Mouse (Mus musculus): ENCODE measurements around the gene Trib3. TPM values are rescaled to one million over a fixed set of nuclear protein-coding genes. Genes with fewer than 3 reads are reported as not detected.

Trib3 gene
- polyA plus RNA-seq, 1 experiment from 2014 or later = 0.85 TPM

DNA sequence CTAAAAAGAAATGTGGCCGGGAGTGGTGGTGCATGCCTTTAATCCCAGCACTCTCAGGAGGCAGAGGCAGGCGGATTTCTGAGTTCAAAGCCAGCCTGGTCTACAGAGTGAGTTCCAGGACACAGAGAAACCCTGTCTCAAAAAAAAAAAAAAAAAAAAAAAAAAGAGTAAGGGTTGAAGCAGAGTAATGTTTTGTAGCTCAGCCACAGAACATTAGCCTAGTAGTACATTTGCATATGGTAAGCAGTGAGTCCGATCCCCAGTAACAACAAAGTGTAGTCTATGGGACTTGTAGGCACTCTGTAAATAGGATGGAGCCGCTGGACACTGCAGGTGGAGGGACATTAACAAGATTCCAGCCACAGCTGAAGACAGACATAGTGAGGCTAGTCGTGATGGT, 1.1 kb upstream of the Trib3 start:
- no peaks in the 10 kb centered on the region for H3K9me3 ChIP-seq
- H3K27ac ChIP-seq (replicated peaks) = no peak overlapping the region
- H3K9ac ChIP-seq (replicated peaks) = no peak overlapping the region
- peaks cover 15% of the 10 kb centered on the region for H3K4me1 ChIP-seq
- no peak overlapping the region for H3K4me3 ChIP-seq
- H3K4me2 ChIP-seq (replicated peaks) = no peak overlapping the region
- WGBS = 67% methylated on average over 5 of the region's 5 CpGs
- no peaks in the 10 kb centered on the region for H3K36me3 ChIP-seq
- H3K27me3 ChIP-seq = 0 out of 2 replicates have a peak, but pooled peaks cover 6% of the 10 kb centered on the region
- ATAC-seq (replicated peaks) = no peak

DNA sequence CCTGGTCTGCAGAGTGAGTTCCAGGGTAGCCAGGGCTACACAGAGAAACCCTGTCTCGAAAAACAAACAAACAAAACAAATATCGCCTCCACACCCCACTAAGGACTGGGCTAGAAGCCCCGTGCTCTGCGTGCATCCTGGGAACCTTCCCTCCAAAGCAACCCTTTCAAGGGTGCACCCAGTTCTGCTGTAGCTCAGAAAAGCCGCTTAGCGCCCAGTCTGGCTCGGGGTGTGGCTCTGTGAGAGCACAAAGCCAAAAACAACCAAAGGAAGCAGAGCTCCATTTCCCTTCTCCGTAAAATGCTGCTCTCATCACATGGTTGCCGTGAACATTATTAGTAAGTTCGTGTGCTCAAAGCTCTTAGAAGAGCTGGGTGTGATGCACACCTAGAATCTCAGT, 529 bp upstream of the Trib3 start:
- 0 out of 2 replicates have a peak, but pooled peaks cover 6% of the 10 kb centered on the region for H3K27me3 ChIP-seq
- peak overlapping the region; percentile 41 for H3K9ac ChIP-seq (replicated peaks)
- peak overlapping the region; percentile 84 for H3K4me2 ChIP-seq (replicated peaks)
- H3K4me1 ChIP-seq = peaks cover 15% of the 10 kb centered on the region
- 0 out of 2 replicates have a peak, but pooled peaks have one; percentile 23 for ATAC-seq (replicated peaks)
- H3K36me3 ChIP-seq = no peaks in the 10 kb centered on the region
- no peaks in the 10 kb centered on the region for H3K9me3 ChIP-seq
- H3K27ac ChIP-seq (replicated peaks) = no peak overlapping the region
- peak overlapping the region; percentile 56 for H3K4me3 ChIP-seq
- WGBS = 10% methylated on average over 10 of the region's 10 CpGs

DNA sequence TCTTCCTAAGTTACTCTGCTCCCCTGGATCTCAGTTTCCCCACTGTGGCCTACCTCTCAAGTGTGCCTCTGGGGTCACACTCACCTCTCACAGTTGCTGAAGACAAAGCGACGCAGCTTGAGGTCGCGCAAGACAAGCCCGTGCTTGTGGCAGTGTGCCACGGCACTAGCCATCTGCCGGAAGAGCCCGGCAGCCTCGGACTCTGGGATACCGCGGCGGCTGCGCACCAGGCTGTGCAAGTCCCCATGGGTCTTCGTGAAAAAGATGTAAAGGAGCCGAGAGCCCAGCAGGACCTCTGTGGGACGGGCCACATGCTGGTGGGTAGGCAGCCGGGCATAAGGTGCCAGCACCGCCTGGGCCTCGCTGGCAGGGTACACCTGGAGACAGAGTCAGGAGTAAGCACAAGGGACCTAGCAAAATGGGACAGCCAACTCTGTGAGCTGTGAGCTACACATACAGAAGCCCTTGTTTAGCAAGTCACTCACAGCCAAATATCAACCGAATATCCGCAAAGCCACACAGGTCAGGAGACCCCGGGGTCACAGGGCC, 4.1 kb downstream of the Trib3 start:
- ATAC-seq (replicated peaks) = no peak
- H3K4me2 ChIP-seq (replicated peaks) = no peak overlapping the region
- peaks cover 15% of the 10 kb centered on the region for H3K4me1 ChIP-seq
- no peaks in the 10 kb centered on the region for H3K27me3 ChIP-seq
- H3K27ac ChIP-seq (replicated peaks) = no peak overlapping the region
- H3K36me3 ChIP-seq = no peaks in the 10 kb centered on the region
- H3K9me3 ChIP-seq = no peaks in the 10 kb centered on the region
- H3K9ac ChIP-seq (replicated peaks) = no peak overlapping the region
- no peak overlapping the region for H3K4me3 ChIP-seq
- WGBS = 86% methylated on average over 22 of the region's 22 CpGs

DNA sequence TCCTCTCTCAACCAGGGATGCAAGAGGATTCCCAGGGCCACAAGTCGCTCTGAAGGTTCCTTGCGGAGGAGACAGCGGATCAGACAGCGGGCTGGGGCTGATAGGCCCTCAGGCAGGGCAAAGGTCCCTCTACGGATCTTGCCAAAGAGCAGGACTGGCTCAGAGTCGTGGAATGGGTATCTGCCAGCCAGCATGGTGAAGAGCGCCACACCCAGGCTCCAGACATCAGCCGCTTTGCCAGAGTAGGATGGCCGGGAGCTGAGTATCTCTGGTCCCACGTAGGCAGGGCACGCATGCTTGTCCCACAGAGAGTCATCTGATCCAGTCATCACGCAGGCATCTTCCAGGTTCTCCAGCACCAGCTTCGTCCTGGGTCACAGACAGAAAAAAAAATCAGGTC, 5.5 kb downstream of the Trib3 start:
- Histone ChIP-seq H3K9me3 (no peaks in the 10 kb centered on the region), H3K27ac (replicated peaks) (no peak overlapping the region), H3K27me3 (no peaks in the 10 kb centered on the region), H3K4me2 (replicated peaks) (no peak overlapping the region), H3K36me3 (no peaks in the 10 kb centered on the region), H3K4me1 (peaks cover 3% of the 10 kb centered on the region; the same call in 1 of the 2 replicates), H3K9ac (replicated peaks) (no peak overlapping the region), H3K4me3 (no peak overlapping the region)
- no peak for ATAC-seq (replicated peaks)
- WGBS = 83% methylated on average over 13 of the region's 13 CpGs

DNA sequence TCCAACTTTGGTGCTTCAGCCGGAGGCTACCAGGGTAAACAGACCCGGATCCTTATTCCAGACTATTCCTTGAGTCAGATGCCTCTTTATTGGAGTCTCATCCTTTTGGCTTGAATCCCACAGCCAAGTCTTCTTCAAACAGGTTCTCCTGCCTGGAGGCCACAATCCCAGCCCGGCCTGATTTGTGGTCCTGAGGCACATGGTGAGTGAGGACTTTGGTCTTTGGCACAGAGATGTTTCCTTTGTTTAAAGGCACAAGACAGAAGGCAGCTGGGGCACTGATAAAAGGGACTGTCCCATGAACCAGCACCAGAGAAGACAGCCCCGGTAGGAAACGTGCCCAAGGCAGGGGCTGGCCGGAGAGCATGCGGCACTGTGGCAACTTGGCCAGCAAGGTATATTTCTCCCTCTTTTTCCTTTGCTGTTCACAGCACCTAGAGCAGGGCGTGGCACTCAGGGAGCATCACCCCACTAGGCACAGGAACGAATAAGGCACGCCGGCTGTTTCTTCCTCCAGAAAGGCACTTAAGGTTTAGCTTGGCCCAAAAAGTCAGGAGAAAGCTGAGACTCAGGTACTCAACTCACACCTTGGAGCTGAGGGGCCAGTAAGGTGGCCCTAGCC, 6.1 kb downstream of the Trib3 start:
- no peak for ATAC-seq (replicated peaks)
- Histone ChIP-seq H3K4me1 (no peaks in the 10 kb centered on the region), H3K36me3 (no peaks in the 10 kb centered on the region), H3K27ac (replicated peaks) (no peak overlapping the region), H3K9ac (replicated peaks) (no peak overlapping the region), H3K27me3 (no peaks in the 10 kb centered on the region), H3K4me3 (no peak overlapping the region), H3K9me3 (no peaks in the 10 kb centered on the region), H3K4me2 (replicated peaks) (no peak overlapping the region)
- WGBS = 87% methylated on average over 11 of the region's 11 CpGs

DNA sequence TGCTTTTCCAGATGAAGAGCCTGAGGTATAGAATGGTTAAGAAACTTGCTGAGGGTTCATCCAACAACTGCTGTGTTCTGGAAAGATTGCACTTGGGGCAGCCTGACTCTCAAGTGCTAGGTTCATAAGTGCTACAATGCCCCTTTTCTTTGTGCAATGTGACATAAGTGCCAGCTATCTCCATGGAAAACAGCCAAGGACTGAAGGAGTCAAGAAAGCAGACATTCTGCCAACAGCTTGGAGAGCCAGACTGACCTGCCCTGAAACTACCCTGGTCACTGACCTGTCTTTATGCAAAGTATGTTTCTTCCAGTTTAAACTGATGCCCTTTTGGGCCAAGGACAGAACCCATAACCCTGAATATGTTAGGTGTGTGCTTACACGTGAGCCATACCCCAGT, 7.0 kb downstream of the Trib3 start:
- H3K36me3 ChIP-seq = no peaks in the 10 kb centered on the region
- H3K9ac ChIP-seq (replicated peaks) = no peak overlapping the region
- no peaks in the 10 kb centered on the region for H3K9me3 ChIP-seq
- 71% methylated on average over 1 of the region's 1 CpGs for WGBS
- H3K4me1 ChIP-seq = no peaks in the 10 kb centered on the region
- H3K4me2 ChIP-seq (replicated peaks) = no peak overlapping the region
- no peak overlapping the region for H3K4me3 ChIP-seq
- ATAC-seq (replicated peaks) = no peak
- no peak overlapping the region for H3K27ac ChIP-seq (replicated peaks)
- H3K27me3 ChIP-seq = no peaks in the 10 kb centered on the region

DNA sequence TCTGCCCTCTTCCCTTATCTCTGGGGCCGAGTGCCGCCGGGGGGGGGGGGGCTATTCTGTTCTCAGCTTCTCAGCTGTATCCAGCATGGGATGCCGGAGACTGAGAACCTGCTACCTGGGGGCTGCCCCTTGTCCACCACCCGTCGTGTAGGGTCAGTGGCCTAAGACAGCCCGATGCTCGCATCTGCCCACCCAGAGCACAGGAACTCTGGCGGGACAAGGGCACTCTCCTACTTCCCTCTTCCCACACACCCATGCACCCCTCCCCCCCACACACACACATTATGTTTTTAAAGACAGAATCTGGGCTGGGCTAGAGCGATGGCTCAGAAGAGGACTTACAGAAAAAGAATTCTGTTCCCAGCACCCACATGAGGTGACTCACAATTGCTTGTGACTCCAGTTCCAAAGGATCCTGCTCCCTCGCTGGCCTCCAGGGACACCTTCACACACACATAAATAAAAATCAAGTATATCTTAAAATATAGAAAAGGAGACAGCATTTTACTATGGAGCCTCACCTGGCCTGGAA, 8.5 kb downstream of the Trib3 start:
- Histone ChIP-seq H3K27me3 (no peaks in the 10 kb centered on the region), H3K4me3 (no peak overlapping the region), H3K9ac (replicated peaks) (no peak overlapping the region), H3K4me2 (replicated peaks) (no peak overlapping the region), H3K9me3 (no peaks in the 10 kb centered on the region), H3K36me3 (no peaks in the 10 kb centered on the region), H3K4me1 (peaks cover 14% of the 10 kb centered on the region), H3K27ac (replicated peaks) (no peak overlapping the region)
- no peak for ATAC-seq (replicated peaks)
- WGBS = 60% methylated on average over 10 of the region's 11 CpGs

DNA sequence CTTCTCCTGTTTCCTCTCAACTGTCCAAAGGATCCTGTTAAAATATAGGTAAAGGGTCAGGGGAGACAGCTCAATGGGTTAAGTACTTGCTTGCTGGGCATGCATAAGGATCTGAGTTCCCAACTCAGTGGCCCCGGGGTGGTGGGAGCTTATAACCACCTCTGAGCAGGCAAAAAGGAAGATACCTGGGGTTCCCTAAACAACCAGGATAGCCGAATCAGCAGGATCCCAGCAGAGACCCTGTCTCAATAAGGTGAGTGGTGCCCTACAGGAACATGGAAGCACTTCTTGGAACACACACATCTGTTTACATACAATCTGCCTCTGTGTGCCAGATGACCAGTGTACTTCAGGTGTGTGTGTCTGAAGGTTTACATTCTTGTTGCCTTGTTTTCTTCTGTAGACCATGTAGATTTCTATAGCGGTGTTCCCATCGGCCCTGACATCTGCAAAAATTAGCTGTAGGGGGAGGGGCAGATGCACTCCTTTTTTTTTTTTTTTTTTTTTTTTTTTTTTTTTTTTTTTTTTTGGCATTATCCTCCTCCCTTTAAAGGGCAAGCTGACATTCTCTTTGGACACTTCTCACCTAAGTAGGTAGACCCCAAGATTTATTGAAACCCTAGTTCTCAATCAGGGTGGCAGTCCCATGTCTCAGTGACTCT, 10.4 kb downstream of the Trib3 start:
- Histone ChIP-seq H3K4me2 (replicated peaks) (no peak overlapping the region), H3K27ac (replicated peaks) (no peak overlapping the region), H3K4me1 (peaks cover 20% of the 10 kb centered on the region), H3K27me3 (no peaks in the 10 kb centered on the region), H3K36me3 (peaks cover 8% of the 10 kb centered on the region; the same call in 1 of the 2 replicates), H3K4me3 (no peak overlapping the region), H3K9me3 (no peaks in the 10 kb centered on the region), H3K9ac (replicated peaks) (no peak overlapping the region)
- 78% methylated on average over 4 of the region's 4 CpGs for WGBS
- no peak for ATAC-seq (replicated peaks)

DNA sequence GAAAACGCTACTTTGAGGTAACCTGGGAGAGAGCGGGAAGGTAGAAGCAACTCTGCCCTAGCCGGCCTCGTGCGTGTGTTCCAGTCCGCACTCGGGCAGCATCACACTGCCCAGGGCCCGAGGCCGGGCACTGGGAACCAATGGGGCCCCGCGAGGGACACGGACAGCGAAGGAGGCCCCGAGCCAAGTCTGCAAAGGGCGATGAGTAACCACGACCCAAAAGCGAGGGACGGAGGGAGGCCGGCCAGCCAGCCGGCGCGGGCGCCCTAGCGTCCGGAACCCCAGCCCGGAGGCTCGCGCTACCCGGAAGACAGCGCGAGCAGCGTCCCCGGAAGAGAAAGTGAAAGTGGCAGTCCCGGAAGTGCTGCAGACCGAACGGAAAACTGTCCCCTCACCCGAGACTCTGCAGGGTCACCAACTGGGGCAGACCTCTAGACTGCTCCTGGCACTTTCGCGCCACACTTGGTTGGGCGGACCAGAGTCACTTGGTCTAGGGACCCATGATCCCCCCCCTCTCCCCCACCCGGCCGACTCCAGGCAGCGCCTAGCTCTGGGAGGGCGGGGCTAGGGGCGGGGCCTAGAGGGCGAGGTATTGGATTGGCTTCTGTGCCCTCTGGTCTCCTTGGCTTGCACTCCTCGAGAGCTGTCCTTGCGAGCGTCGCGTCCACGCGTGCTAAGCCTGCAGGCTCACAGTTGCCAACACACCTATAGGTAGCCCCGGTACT, 11.6 kb downstream of the Trib3 start, which contains the start of gene Rbck1:
Gene Rbck1, minus strand, starts transcription at position 553 of the 725 bp plus-strand sequence.
- Histone ChIP-seq H3K4me2 (replicated peaks) (peak within 1 kb of the TSS; percentile 71), H3K4me3 (peak within 1 kb of the TSS; percentile 79), H3K9me3 (no peaks in the 10 kb centered on the region), H3K27ac (replicated peaks) (peak within 1 kb of the TSS; percentile 84), H3K4me1 (peaks cover 20% of the 10 kb centered on the region), H3K9ac (replicated peaks) (peak within 1 kb of the TSS; percentile 94), H3K36me3 (peaks cover 12% of the 10 kb centered on the region), H3K27me3 (no peaks in the 10 kb centered on the region)
- peak; percentile 94 for ATAC-seq (replicated peaks)
- under 1% methylated on average over 54 of the region's 54 CpGs for WGBS

DNA sequence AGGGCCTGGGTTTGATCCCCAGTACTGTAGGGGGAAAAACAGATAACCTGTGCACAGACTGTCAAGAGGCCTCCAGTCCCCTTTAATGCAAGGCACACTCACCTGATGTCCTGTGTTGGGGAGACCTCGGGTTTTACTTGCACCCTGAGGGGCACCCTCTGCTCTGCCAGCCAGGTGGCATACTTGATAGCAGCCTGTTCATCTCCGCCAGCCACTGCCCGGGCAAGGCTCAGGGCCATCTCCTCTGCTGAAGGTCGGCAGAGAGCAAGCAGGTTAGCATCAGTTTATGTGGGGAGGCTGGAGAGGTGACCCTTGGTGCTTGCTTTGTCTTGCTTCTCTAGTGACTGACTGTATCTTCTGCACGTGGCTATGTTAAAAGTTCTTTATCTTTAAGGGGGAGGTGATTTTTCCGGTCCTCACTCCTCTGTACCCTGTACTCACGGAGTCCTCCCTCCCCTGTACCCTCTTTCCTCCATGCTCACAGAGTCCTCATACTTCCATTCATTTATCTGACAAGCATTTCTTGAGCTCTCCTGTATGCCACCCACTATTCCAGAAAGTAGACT, 12.9 kb downstream of the Trib3 start:
- H3K36me3 ChIP-seq = peaks cover 25% of the 10 kb centered on the region
- no peaks in the 10 kb centered on the region for H3K9me3 ChIP-seq
- no peak overlapping the region; the same call in 1 of the 2 replicates for H3K9ac ChIP-seq (replicated peaks)
- peak overlapping the region; percentile 71 for H3K4me2 ChIP-seq (replicated peaks)
- H3K4me3 ChIP-seq = peak overlapping the region; percentile 79
- peaks cover 20% of the 10 kb centered on the region for H3K4me1 ChIP-seq
- H3K27me3 ChIP-seq = no peaks in the 10 kb centered on the region
- no peak for ATAC-seq (replicated peaks)
- no peak overlapping the region for H3K27ac ChIP-seq (replicated peaks)
- 70% methylated on average over 7 of the region's 7 CpGs for WGBS

DNA sequence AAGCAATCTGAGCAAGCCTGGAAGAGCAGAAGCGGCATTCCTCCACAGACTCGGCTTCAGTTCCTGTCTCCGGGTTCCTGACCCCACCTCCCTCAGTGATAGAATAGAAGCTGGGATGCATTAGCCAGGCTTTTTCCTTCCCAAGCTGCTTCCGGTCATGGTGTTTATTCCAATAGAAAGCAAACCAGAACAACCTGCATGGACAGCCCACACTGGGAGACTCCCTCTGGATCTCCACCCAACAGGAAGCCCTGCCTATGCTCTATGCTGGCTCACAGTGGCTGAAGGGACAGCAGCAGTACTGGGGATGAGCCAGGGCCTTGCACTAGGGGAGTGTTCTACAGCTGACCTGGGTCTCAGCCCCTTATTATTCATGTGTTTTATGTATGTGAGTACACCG, 15.9 kb downstream of the Trib3 start:
- Histone ChIP-seq H3K4me2 (replicated peaks) (no peak overlapping the region), H3K27ac (replicated peaks) (no peak overlapping the region), H3K4me1 (peaks cover 20% of the 10 kb centered on the region), H3K27me3 (no peaks in the 10 kb centered on the region), H3K36me3 (peaks cover 54% of the 10 kb centered on the region), H3K4me3 (no peak overlapping the region), H3K9me3 (no peaks in the 10 kb centered on the region), H3K9ac (replicated peaks) (no peak overlapping the region)
- ATAC-seq (replicated peaks) = no peak
- WGBS = 88% methylated on average over 5 of the region's 5 CpGs
